Mouse (Mus musculus) forebrain, embryonic 14.5 days (tissue): ENCODE measurements at regions not wholly inside any gene's neighbourhood (a gene's known extent, or its start where the extent isn't known, plus 50 kb on each side); places are given as distances from the start of the nearest gene placed in this dataset.
A peak's percentile ranks its signal among the peaks of the same experiment; 100 is the strongest.

Source experiments
- ATAC-seq: fragments of 200-750 bp; cut with Nextera tagmentation; 2 replicates; pipeline ENCODE4 v1.8.0; 2017; ENCODE audit warnings: mild to moderate bottlenecking, moderate library complexity
- DNase-seq: peaks from one replicate; pipeline ENCODE4 v3.0.0-alpha.2; 2015; ENCODE audit warnings: low spot score
- H3K27ac ChIP-seq: fragments of 300-500 bp; sonication (generic); 2 replicates; pipeline ENCODE4 v1.5.1; 2014; ENCODE audit warnings: low read depth, mild to moderate bottlenecking, control low read depth, low read length, moderate library complexity
- H3K27me3 ChIP-seq: fragments of 300-500 bp; sonication (generic); replicated peaks from 2 replicates; pipeline ENCODE4 v1.6.1; 2014; ENCODE audit warnings: low read length, control low read depth, mixed read lengths; ENCODE audit not compliant: control insufficient read depth, insufficient read depth
- H3K36me3 ChIP-seq: fragments of 300-500 bp; sonication (generic); 2 replicates; pipeline ENCODE4 v1.6.1; 2014; ENCODE audit warnings: low read length, control low read depth; ENCODE audit not compliant: control insufficient read depth, insufficient read depth
- H3K4me1 ChIP-seq: fragments of 300-500 bp; sonication (generic); 2 replicates; pipeline ENCODE4 v1.6.1; 2014; ENCODE audit warnings: antibody characterized with exemption, low read length, control low read depth; ENCODE audit not compliant: control insufficient read depth, insufficient read depth
- H3K4me2 ChIP-seq: fragments of 300-500 bp; sonication (generic); 2 replicates; pipeline ENCODE4 v1.6.1; 2014; ENCODE audit warnings: mild to moderate bottlenecking, control low read depth, low read length
- H3K4me3 ChIP-seq: fragments of 300-500 bp; sonication (generic); 2 replicates; pipeline ENCODE4 v1.5.1; 2014; ENCODE audit warnings: low read depth, low read length, control low read depth
- H3K9ac ChIP-seq: fragments of 300-500 bp; sonication (generic); 2 replicates; pipeline ENCODE4 v1.6.1; 2014; ENCODE audit warnings: mild to moderate bottlenecking, low read length, control low read depth, moderate library complexity
- H3K9me3 ChIP-seq: fragments of 300-500 bp; sonication (generic); replicated peaks from 2 replicates; pipeline ENCODE4 v1.6.1; 2016; ENCODE audit warnings: low read length, control low read depth, mixed read lengths; ENCODE audit not compliant: control insufficient read depth
- WGBS: fragments of 180-500 bp; shearing (Covaris S2); extraction: QIAGEN DNeasy Blood & Tissue Kit; methylation state at CpG from one replicate; pipeline ENCODE4 v1.1.7; 2014; 5-methylcytosine and 5-hydroxymethylcytosine counted together

- WGBS, result 10% methylated on average over 7 of the region's 7 CpGs
- ATAC-seq (peak; percentile 27; the same call in 1 of the 2 replicates), DNase-seq (no peak)
- Histone ChIP-seq H3K27me3 (no peaks in the 10 kb centered on the region), H3K4me2 (no peak overlapping the region), H3K27ac (no peak overlapping the region), H3K4me1 (no peaks in the 10 kb centered on the region), H3K9me3 (no peaks in the 10 kb centered on the region), H3K36me3 (no peaks in the 10 kb centered on the region), H3K4me3 (no peak overlapping the region), H3K9ac (no peak overlapping the region)
These were observed 155.9 kb downstream of the 1700017N19Rik start for GRCm38 (mm10) chr10:100746151-100746550.

GRCm38 (mm10) chr10:100754957-100755356, 164.7 kb downstream of the 1700017N19Rik start:
- Histone ChIP-seq H3K9me3 (no peaks in the 10 kb centered on the region), H3K27me3 (no peaks in the 10 kb centered on the region), H3K4me2 (no peak overlapping the region), H3K36me3 (no peaks in the 10 kb centered on the region), H3K27ac (no peak overlapping the region), H3K4me1 (no peaks in the 10 kb centered on the region), H3K9ac (no peak overlapping the region), H3K4me3 (no peak overlapping the region)
- ATAC-seq, result peak; percentile 55
- DNase-seq, result peak; percentile 37
- WGBS, result 52% methylated on average over 5 of the region's 5 CpGs

- Histone ChIP-seq H3K27me3 (no peaks in the 10 kb centered on the region), H3K27ac (no peak overlapping the region), H3K4me1 (no peaks in the 10 kb centered on the region), H3K4me3 (no peak overlapping the region), H3K9ac (no peak overlapping the region), H3K36me3 (no peaks in the 10 kb centered on the region), H3K9me3 (no peaks in the 10 kb centered on the region), H3K4me2 (no peak overlapping the region)
- DNase-seq (peak; percentile 9), ATAC-seq (no peak)
These were observed 184.0 kb downstream of the 1700017N19Rik start for GRCm38 (mm10) chr10:100774252-100774651.

- 60% methylated on average over 3 of the region's 3 CpGs for WGBS
- no peaks in the 10 kb centered on the region for H3K4me1 ChIP-seq
- no peak overlapping the region for H3K4me2 ChIP-seq
- no peak overlapping the region for H3K27ac ChIP-seq
- H3K4me3 ChIP-seq, result no peak overlapping the region
- peak; percentile 19 for DNase-seq
- H3K9ac ChIP-seq, result no peak overlapping the region
- no peaks in the 10 kb centered on the region for H3K36me3 ChIP-seq
- H3K27me3 ChIP-seq, result no peaks in the 10 kb centered on the region
- no peaks in the 10 kb centered on the region for H3K9me3 ChIP-seq
- ATAC-seq, result no peak
These were observed 201.9 kb downstream of the 1700017N19Rik start for GRCm38 (mm10) chr10:100792166-100792565.

- ATAC-seq (no peak), DNase-seq (no peak)
- H3K9me3 ChIP-seq, result no peaks in the 10 kb centered on the region
- H3K4me1 ChIP-seq, result no peaks in the 10 kb centered on the region
- H3K4me3 ChIP-seq, result no peak overlapping the region
- H3K4me2 ChIP-seq, result no peak overlapping the region
- no peaks in the 10 kb centered on the region for H3K27me3 ChIP-seq
- WGBS, result 46% methylated on average over 4 of the region's 4 CpGs
- H3K9ac ChIP-seq, result no peak overlapping the region
- no peaks in the 10 kb centered on the region for H3K36me3 ChIP-seq
- H3K27ac ChIP-seq, result no peak overlapping the region
These were observed 202.3 kb downstream of the 1700017N19Rik start for GRCm38 (mm10) chr10:100792569-100792968.

- Histone ChIP-seq H3K4me1 (no peaks in the 10 kb centered on the region), H3K27me3 (no peaks in the 10 kb centered on the region), H3K27ac (no peak overlapping the region), H3K36me3 (no peaks in the 10 kb centered on the region), H3K9me3 (no peaks in the 10 kb centered on the region), H3K4me3 (no peak overlapping the region), H3K9ac (no peak overlapping the region), H3K4me2 (no peak overlapping the region)
- 53% methylated on average over 6 of the region's 6 CpGs for WGBS
- ATAC-seq, result peak; percentile 76; the same call in 1 of the 2 replicates
- peak; percentile 59 for DNase-seq
These were observed 205.1 kb downstream of the 1700017N19Rik start for GRCm38 (mm10) chr10:100795215-100795972.

- Histone ChIP-seq H3K9me3 (no peaks in the 10 kb centered on the region), H3K36me3 (no peaks in the 10 kb centered on the region), H3K4me2 (no peak overlapping the region), H3K4me1 (no peaks in the 10 kb centered on the region), H3K9ac (no peak overlapping the region), H3K27me3 (no peaks in the 10 kb centered on the region), H3K4me3 (no peak overlapping the region), H3K27ac (no peak overlapping the region)
- 77% methylated on average over 2 of the region's 2 CpGs for WGBS
- ATAC-seq, result no peak
- DNase-seq, result peak; percentile 19
These were observed 221.4 kb downstream of the 1700017N19Rik start for GRCm38 (mm10) chr10:100811639-100812038.

GRCm38 (mm10) chr10:100834794-100835193, 244.5 kb downstream of the 1700017N19Rik start:
- H3K4me3 ChIP-seq, result no peak overlapping the region
- no peak overlapping the region for H3K27ac ChIP-seq
- no peaks in the 10 kb centered on the region for H3K4me1 ChIP-seq
- DNase-seq (no peak), ATAC-seq (no peak)
- 77% methylated on average over 4 of the region's 4 CpGs for WGBS
- no peak overlapping the region for H3K9ac ChIP-seq
- no peaks in the 10 kb centered on the region for H3K9me3 ChIP-seq
- H3K4me2 ChIP-seq, result no peak overlapping the region
- H3K27me3 ChIP-seq, result no peaks in the 10 kb centered on the region
- H3K36me3 ChIP-seq, result no peaks in the 10 kb centered on the region

GRCm38 (mm10) chr10:100853213-100853612, 262.9 kb downstream of the 1700017N19Rik start:
- Histone ChIP-seq H3K27ac (no peak overlapping the region), H3K27me3 (no peaks in the 10 kb centered on the region), H3K4me3 (no peak overlapping the region), H3K4me2 (no peak overlapping the region), H3K4me1 (no peaks in the 10 kb centered on the region), H3K36me3 (no peaks in the 10 kb centered on the region), H3K9me3 (no peaks in the 10 kb centered on the region), H3K9ac (no peak overlapping the region)
- ATAC-seq, result no peak
- DNase-seq, result no peak
